21 mouse cellular contexts compared by ENCODE assay signal in the genomic region with DNA sequence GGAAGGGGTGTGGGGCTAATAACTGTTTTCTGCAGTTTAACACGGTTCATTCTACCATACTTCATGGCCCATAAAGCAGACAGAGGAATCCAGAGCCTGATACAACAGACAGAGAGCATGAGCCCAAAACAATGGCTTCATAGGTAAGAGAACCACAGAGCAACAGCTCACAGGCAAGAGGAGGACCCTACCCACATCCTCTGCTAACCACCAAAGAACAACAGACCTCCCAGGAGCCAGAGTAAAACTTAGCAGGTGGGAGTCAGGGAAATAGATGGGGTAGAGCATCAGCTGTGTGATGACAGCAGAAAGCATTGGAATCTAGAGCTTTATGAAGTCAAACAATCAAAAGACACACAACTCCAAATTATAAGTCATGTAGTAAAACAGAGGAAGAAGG.
"Had no signal": no experiment of that assay in that cellular context is flagged by ENCODE, and none has a peak within 500 bp of the region (broad histone marks: within the 10 kb centered on the region; RNA-seq: fewer than 3 reads in every experiment).

No protein-coding gene starts in this region.

- ATAC-seq: hindbrain, postnatal 0 days; intestine, postnatal 0 days had no signal

- H3K9me3 ChIP-seq: limb, embryonic 10.5 days; liver, embryonic 13.5 days; neural tube, embryonic 12.5 days; neural tube, embryonic 15.5 days had no signal

- H3K4me1 ChIP-seq: liver, embryonic 13.5 days; neural tube, embryonic 12.5 days; neural tube, embryonic 15.5 days had no signal

- H3K4me2 ChIP-seq: limb, embryonic 13.5 days; liver, embryonic 13.5 days; midbrain, embryonic 11.5 days; neural tube, embryonic 12.5 days; neural tube, embryonic 15.5 days had no signal

- H3K9ac ChIP-seq: limb, embryonic 13.5 days; liver, embryonic 13.5 days; neural tube, embryonic 12.5 days; neural tube, embryonic 15.5 days had no signal

- H3K27ac ChIP-seq: hindbrain, postnatal 0 days; limb, embryonic 10.5 days; limb, embryonic 13.5 days; liver, embryonic 13.5 days; neural tube, embryonic 12.5 days; neural tube, embryonic 15.5 days; stomach, postnatal 0 days had no signal

- H3K27me3 ChIP-seq: limb, embryonic 13.5 days; liver, embryonic 13.5 days; neural tube, embryonic 12.5 days; neural tube, embryonic 15.5 days had no signal

- H3K36me3 ChIP-seq: limb, embryonic 10.5 days; limb, embryonic 13.5 days; liver, embryonic 13.5 days; neural tube, embryonic 12.5 days; neural tube, embryonic 15.5 days had no signal

- H3K4me3 ChIP-seq: limb, embryonic 10.5 days; limb, embryonic 13.5 days; liver, embryonic 13.5 days; neural tube, embryonic 12.5 days; neural tube, embryonic 15.5 days had no signal

- DNase-seq: kidney, adult 8-10 months; kidney, postnatal 14 days; kidney, postnatal 4 days; layer of hippocampus, adult 9-11 months; liver; liver, embryonic 13.5 days; lung, adult 2 months; lung, postnatal 14 days; lung, postnatal 4 days; midbrain, embryonic 14.5 days; right cerebral cortex, adult 18-20 months; right cerebral cortex, postnatal 14 days; right cerebral cortex, postnatal 4 days had no signal
